Mouse (Mus musculus): Measurements from ENCODE around the gene Cyb561d1. TPM values are rescaled to one million over a fixed set of nuclear protein-coding genes. Genes with fewer than 3 reads are reported as not detected.
A peak's percentile ranks its signal among the peaks of the same experiment; 100 is the strongest.

Gene Cyb561d1
- total RNA-seq, 2 experiments from 2014 or later: 8.3 to 10.0 TPM

GRCm38 (mm10) chr3:108204470-108204869, 3.5 kb upstream of the Cyb561d1 start:
- no peak for DNase-seq (ENCODE audit: low spot score in 2 of 2)

DNA sequence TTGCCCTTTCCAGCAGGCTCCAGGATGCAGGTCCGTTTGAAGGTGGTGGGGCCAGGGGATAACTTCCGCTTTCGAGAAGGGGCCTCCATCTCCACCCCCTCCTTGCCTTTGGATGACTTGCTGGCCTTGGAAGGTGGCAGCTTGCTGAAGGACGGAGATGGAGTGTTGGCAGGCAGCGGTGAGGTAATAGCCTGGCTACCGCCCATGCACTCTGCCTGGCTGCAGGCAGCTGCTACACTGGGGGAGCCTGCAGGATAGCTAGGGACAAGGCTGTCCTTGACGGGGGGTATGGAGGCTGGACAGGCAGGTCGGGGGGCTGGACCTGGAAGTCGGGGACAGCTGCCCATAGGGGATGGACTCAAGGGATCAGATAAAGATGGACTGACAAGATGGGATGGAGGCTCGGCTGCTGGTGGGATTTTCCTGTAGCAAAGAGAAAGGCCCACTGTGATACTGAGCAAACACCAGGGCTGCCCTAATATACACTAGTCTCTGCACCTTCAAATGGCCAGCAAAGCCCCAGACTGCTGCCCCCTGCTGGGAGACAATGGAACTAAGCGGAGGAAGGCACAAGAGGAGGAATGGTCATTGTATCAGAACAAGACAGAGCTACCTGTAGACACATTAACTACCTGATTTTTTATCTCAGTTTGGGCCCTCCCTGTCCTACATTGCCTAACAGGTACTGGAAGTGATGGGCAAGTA, 2.8 kb upstream of the Cyb561d1 start:
- DNase-seq (ENCODE audit: low spot score in 2 of 2): peak in 1 of 2 experiments; percentile 67

DNA sequence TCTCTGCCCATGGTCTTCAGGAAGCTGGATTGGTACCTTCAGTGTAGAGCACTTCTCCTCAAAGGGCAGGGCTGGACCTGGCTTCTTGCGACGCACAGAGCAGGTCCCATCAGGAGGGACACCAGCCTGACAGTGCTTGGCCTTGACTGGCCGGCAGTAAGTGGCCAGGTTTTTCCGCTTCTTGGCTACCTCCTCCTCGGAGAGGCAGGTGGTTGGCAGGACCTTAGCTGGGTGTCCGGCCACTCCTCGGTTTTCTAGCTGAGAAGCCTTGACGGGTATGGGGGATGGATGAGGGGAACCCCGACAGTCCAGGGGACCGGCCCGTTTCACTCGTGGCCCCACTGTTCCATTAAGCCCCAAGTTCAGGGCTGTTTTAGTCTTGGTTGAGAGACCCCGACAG, 2.2 kb upstream of the Cyb561d1 start:
- DNase-seq (ENCODE audit: low spot score in 2 of 2): no peak

DNA sequence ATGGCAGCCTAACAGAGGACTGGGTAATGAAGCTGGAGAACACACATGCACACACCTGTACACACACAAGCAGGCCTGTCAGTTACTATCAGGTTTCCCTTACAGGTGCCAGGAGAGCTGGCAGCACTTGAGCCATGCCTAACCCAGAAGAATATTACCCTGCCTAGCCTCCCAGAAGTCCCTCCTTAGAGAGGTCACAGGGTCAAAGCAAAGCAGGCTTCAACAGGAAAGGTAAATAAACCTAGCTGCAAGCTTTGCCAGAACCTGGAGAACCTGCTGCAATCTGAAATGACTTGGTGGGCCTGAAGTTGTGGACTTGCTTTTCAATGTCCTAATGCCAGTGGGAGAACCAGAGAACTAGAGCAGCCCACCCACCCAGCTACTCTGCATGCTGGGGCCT, 1.5 kb upstream of the Cyb561d1 start:
- DNase-seq (ENCODE audit: low spot score in 2 of 2): no peak

DNA sequence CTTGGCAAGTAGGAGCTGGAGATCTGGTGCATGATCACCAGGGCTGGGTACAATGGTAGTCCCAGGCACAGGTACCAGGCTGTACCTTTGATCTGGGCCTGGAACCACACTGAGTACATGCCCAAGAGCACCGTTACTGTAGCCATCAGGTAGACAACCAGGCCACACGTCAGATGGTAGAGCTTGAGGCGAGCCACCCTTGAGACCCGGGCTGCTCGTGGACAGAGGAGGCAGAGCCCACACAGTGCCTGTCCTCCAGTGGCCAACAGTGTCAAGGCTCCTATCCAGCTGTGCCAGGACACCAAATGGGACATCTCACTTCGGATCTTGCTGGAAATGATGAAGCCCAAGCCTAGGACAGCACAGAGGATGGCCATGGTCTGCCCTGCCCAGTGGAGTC, 1.8 kb downstream of the Cyb561d1 start:
- no peak for DNase-seq (ENCODE audit: low spot score in 2 of 2)

GRCm38 (mm10) chr3:108197066-108197497, 3.9 kb downstream of the Cyb561d1 start:
- no peak for DNase-seq (ENCODE audit: low spot score in 2 of 2)

- no peak for DNase-seq (ENCODE audit: low spot score in 2 of 2)
Measured at GRCm38 (mm10) chr3:108195941-108196590, 4.9 kb downstream of the Cyb561d1 start.

DNA sequence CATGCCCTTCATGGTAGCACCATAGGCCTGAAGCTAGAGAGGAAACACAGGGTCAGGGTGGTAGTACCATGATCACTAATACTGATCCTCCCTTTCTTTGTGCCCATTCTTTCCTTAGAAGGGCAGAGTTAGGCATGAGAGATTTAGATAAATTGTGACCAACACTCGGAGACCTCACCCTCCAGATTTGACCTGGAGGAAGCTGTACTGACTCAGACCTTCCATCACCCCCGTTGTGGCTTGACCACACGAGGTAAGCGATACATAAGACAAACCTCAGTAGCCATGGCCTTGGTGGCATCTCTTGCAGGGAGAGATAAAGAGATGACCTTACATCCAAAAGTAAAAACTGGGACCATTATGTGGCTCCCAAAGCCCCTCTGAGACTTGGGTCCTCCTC, 5.7 kb downstream of the Cyb561d1 start:
- DNase-seq (ENCODE audit: low spot score in 2 of 2): no peak

DNA sequence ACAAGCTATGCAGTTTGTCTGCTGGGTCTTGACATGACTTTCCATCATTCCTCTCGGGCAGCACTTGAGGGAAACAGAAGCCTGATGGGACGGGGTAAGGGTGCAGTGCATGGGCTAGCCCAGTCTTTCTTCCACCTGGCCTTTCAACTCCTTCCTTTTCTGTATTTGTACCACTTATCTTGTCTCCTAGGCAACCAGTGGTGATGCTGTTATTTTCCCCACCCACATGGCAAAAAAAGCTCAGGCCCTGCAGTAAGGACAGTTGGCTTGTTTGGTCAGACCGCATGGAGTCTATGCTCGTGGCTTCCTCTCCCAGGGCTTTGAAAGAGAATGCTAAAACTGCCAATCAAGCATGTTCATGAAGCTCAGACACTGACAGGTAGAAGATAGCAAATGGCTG, 7.3 kb downstream of the Cyb561d1 start:
- no peak for DNase-seq (ENCODE audit: low spot score in 2 of 2)

DNA sequence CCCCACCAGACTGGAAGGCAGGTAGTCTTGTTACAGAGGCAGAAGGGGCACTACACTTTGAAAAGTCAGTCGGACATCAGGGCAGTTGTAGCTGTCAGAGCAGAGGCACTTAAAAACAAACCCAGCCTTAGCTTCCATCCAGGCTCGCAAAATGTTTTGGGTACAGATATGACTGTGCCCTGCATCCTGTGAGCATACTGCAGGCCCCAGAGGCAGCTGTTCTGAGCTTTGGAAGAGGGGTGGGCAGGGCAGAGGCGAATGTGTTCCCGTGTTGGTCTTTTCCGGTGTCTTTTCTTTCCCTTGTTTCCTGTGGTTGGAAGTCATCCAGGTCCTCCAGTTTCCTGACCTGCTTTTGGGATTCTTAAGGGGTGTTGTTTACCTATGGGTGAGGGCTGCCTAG, 11.1 kb downstream of the Cyb561d1 start:
- no peak for DNase-seq (ENCODE audit: low spot score in 2 of 2)

GRCm38 (mm10) chr3:108188716-108189490, 12.1 kb downstream of the Cyb561d1 start:
- DNase-seq (ENCODE audit: low spot score in 2 of 2): no peak

DNA sequence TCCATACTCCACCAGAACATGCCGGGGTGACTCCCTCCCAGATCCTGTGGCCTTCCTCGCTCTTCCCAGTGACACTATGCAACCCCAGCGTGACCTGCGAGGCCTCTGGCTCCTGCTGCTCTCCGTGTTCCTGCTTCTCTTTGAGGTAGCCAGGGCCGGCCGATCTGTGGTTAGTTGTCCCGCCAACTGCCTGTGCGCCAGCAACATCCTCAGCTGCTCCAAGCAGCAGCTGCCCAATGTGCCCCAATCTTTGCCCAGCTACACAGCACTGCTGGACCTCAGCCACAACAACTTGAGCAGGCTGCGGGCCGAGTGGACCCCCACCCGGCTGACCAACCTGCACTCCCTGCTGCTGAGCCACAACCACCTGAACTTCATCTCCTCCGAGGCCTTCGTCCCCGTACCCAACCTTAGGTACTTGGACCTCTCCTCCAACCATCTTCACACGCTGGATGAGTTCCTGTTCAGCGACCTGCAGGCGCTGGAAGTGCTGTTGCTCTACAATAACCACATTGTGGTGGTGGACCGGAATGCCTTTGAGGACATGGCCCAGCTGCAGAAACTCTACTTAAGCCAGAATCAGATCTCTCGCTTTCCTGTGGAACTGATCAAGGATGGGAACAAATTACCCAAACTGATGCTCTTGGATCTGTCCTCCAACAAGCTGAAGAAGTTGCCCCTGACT, 13.8 kb downstream of the Cyb561d1 start:
- DNase-seq (ENCODE audit: low spot score in 2 of 2): no peak

GRCm38 (mm10) chr3:108186098-108187047, 14.6 kb downstream of the Cyb561d1 start, which contains the start of gene Amigo1:
Gene Amigo1 (plus strand): TSS chr3:108186335.
- DNase-seq (ENCODE audit: low spot score in 2 of 2): no peak

DNA sequence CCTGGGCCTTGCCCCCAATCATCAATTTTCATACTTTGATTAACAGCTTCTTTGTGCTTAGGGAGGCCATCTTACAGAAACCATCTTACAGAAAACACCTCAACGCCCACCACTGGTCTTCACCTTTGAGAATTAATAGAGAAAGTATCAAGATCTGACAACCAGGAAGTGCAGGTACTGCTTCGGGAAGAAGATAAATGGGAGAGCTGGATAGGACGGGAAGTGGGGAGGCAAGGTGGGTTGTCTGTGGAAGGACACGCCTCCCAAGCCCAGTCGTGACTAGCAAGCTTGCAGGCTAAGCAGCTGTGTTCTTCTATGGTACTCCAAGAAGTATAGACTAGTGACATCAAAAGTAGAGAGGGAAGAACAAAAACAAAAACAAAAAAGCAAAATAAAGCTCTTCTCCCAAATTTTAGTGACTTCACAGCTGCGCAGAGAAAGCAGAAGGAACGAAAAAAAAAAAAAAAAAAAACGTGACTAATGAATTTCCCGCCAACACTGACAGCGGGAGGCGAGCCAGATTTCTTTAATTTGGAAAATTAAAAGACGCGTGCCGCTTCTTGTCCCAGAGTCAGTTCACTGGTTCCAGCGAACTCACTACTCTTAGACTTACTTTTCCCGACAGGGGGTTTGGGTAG, 15.4 kb downstream of the Cyb561d1 start:
- no peak for DNase-seq (ENCODE audit: low spot score in 2 of 2)

- no peak for DNase-seq (ENCODE audit: low spot score in 2 of 2)
Measured at GRCm38 (mm10) chr3:108184742-108185141, 16.3 kb downstream of the Cyb561d1 start.

DNA sequence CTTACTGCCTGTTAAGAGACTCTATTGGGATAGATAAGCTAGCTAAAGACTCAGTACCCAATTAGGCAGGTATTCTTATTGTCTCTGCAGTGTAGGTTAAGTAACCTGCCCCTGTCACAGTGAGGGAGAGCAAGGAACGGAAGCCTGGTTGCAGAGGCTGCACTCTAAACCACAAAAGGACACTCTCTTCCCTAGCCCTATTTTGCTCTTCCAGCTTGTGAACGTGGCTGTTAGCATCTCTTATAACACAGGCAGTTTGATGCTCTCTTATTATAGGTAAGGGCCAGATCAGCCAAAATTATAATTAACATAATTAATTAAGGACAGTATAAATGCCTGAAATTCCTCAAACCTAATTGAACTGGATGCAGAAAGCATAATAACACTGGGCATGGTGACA, 20.5 kb downstream of the Cyb561d1 start:
- no peak for DNase-seq (ENCODE audit: low spot score in 2 of 2)

DNA sequence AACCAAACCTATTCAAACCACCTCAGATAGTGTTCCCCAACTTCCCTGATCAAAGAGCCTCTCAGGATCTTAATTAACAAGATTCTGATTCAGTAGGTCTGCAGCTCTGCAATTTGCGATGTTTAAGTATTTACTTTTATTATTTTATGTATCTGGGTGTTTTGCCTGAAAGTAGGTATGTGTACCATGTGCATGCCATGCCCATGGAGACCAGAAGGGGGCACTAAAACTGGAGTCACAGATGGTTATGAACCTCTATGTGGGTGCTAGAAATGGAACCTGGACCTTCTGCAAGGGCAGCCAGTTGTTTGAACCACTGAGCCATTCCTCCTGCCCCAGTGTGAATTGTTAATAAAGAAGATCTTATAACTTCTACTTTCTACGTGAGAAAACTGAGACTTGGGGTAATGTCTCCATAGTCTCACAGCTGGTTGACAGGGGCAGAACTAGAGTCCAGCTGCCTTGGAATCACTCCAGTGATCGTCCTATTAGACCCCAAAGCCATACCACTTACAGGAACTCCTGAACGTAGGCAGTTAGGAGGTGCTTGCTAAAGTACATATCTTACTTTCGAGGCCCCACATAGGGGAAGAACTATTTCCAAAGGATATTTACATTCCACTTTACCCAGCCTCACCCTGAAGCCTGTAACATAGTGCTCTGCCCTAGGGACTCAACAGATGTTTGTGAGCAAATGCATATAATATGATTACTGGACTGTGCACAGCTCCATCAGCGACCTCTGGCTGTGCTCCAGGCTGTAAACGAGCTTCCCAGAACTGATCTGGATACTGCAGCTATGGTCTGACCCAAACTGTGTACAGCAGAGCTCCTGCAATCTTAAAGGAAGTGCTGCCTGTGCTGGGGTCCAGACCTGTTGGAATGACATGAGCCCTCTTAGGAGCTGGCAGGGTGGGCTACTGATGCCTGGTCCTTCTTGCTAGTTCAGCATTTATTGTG, 22.0 kb downstream of the Cyb561d1 start:
- no peak for DNase-seq (ENCODE audit: low spot score in 2 of 2)

DNA sequence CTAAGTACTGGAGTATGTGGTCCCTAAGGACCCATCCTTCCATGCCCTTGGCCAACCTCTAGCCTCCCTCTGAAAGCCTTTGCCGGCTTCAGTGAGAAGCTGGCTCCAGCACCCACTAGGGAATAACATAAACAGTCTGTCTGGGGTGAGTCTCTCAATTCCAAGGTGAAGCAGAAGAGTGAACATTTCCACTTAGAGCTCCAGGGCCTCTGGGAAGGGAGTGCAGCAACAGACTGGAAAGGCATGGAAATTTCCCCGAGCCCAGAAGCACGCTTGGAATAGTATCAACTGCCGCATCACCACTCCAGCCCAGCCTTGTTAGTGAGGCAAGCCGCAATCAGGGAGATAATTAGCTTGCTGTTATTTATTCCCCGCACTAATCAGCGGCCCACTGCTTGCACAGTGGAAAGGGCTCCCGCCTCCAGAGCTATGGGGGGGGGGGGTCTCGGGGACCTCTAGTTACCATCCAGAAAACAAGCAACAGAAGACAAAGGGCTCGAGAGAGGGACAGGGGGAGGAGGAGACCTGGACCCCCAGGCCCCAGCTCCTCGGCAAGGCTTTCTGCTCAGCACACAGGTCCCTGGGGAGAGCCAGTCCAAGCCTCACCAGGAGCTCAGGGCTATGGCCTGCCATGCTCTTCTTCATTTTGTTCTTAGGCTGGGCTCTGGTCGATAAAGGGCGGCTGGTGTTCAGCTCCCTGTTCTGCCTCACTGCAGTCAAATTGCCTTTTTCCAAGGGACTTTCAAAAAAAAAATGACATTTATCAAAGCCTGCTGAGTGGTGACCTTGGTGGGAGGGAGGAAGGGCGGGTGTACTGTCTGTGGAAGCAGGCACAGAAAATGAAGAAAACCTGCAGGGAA, 26.1 kb downstream of the Cyb561d1 start:
- DNase-seq (ENCODE audit: low spot score in 2 of 2): no peak

All from adrenal gland, postnatal 4 days (tissue).